Mouse (Mus musculus) kidney, embryonic 16.5 days (tissue): ENCODE data around the gene Acox1. TPM values are rescaled to one million over a fixed set of nuclear protein-coding genes. Genes with fewer than 3 reads are reported as not detected.
A peak's percentile ranks its signal among the peaks of the same experiment; 100 is the strongest.

Source experiments
- ATAC-seq: fragments of 200-750 bp; cut with Nextera tagmentation; 2 replicates; pipeline ENCODE4 v1.8.0; 2017; ENCODE audit warnings: moderate TSS enrichment; ENCODE audit not compliant: low FRiP score, low TSS enrichment
- H3K27ac ChIP-seq: fragments of 300-500 bp; sonication (generic); 2 replicates; pipeline ENCODE4 v1.5.1; 2014; ENCODE audit warnings: low read length
- H3K27me3 ChIP-seq: fragments of 300-500 bp; sonication (generic); 2 replicates; pipeline ENCODE4 v1.6.1; 2014; ENCODE audit warnings: low read length, control low read depth, mixed read lengths; ENCODE audit not compliant: insufficient read depth
- H3K36me3 ChIP-seq: fragments of 300-500 bp; sonication (generic); 2 replicates; pipeline ENCODE4 v1.6.1; 2014; ENCODE audit warnings: low read length, control low read depth, mixed read lengths; ENCODE audit not compliant: insufficient read depth
- H3K4me1 ChIP-seq: fragments of 300-500 bp; sonication (generic); 2 replicates; pipeline ENCODE4 v1.6.1; 2014; ENCODE audit warnings: low read length, control low read depth, mixed read lengths; ENCODE audit not compliant: insufficient read depth
- H3K4me2 ChIP-seq: fragments of 300-500 bp; sonication (generic); replicated peaks from 2 replicates; pipeline ENCODE4 v1.6.1; 2014; ENCODE audit warnings: low read depth, low read length
- H3K4me3 ChIP-seq: fragments of 300-500 bp; sonication (generic); 2 replicates; pipeline ENCODE4 v1.5.1; 2014; ENCODE audit warnings: mild to moderate bottlenecking, low read length
- H3K9ac ChIP-seq: fragments of 300-500 bp; sonication (generic); replicated peaks from 2 replicates; pipeline ENCODE4 v1.6.1; 2014; ENCODE audit warnings: low read length
- H3K9me3 ChIP-seq: fragments of 300-500 bp; sonication (generic); 2 replicates; pipeline ENCODE4 v1.6.1; 2016; ENCODE audit warnings: low read length, control low read depth
- WGBS: fragments of 180-500 bp; shearing (Covaris S2); extraction: QIAGEN DNeasy Blood & Tissue Kit; methylation state at CpG from one replicate; pipeline ENCODE4 v1.1.7; 2014; 5-methylcytosine and 5-hydroxymethylcytosine counted together
- polyA plus RNA-seq: library from polyadenylated mRNA; unstranded; fragments of >200 nt; fragmentation: Nextera tagmentation; extraction: Ambion mirVana; gene quantifications from 2 replicates; pipeline ENCODE4 v1.2.1, GENCODE M21; 2015

Gene Acox1
- polyA plus RNA-seq, 1 experiment from 2014 or later = 48.8 TPM

DNA sequence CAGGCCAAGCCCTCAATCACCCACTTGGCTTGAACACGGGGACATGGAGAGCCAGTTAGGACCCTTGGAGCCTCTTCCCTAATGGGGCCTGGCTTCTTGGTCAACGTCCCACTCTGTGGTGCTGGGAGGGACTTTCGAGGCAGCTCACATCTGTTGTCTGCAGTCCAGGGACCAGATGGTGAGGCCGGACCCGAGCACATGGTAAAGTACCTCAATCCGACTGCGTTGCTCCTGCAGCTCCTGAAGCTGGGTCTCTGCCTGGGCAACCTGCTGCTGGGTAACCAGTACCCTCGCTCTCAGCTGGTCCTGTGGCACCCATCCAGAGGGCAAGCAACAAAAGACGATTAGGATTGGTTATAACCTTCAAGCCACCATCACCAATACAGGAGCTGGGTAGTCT is 70.9 kb downstream of the Acox1 start:
- peaks cover 28% of the 10 kb centered on the region for H3K36me3 ChIP-seq
- ATAC-seq = no peak
- H3K27ac ChIP-seq = no peak overlapping the region
- H3K4me3 ChIP-seq = no peak overlapping the region
- H3K27me3 ChIP-seq = no peaks in the 10 kb centered on the region
- 69% methylated on average over 9 of the region's 9 CpGs for WGBS
- H3K9me3 ChIP-seq = peaks cover 6% of the 10 kb centered on the region; the same call in 1 of the 2 replicates
- no peak overlapping the region for H3K4me2 ChIP-seq
- H3K9ac ChIP-seq = peak overlapping the region; percentile 19; the same call in 1 of the 2 replicates
- H3K4me1 ChIP-seq = peaks cover 42% of the 10 kb centered on the region

DNA sequence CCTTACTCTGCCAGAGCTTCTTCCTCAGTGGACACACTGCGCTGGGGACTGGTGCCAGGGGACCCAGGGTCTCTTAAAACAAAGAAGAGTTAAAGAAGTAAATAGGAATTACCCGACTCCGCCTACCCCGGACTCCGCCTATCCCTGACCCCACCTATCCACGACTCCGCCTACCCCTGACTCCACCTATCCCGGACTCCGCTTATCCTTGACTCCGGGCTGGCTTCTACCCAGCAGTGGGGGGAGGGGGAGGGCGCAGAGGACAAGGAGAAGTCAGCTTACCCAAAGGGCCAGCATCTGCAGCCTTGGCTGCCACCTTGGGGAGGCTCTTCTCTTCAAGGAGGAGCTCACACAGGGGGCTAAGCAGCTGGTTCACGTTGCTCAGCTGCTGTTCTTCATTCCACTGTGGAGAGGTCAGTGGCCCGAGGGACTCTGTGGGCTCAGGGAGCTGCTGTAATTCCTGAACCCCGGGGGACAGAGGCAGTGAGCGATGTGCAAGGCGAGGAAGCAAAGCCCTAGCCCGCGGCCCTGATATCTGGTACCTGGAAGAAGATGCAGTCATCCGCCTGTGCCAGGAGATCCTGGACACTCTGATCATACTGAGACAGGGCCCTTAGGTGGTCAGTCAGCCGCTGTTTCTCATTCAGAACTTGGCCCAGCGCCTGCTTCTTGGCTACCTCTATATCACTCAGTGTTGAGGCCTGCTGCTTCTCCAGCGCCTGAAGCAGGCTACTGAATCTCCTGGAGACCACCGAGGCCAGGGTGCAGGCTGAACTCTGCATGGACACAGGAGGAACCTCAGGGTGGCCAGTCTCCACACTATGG is 71.5 kb downstream of the Acox1 start, which contains the start of gene Trim47:
Gene Trim47 (minus strand): TSS at position 55 of the 825 bp plus-strand sequence.
- peak within 1 kb of the TSS; percentile 5; the same call in 1 of the 2 replicates for H3K27ac ChIP-seq
- H3K9ac ChIP-seq = peak within 1 kb of the TSS; percentile 19; the same call in 1 of the 2 replicates
- H3K4me3 ChIP-seq = peak within 1 kb of the TSS; percentile 23; the same call in 1 of the 2 replicates
- peak within 1 kb of the TSS; percentile 45 for H3K4me2 ChIP-seq
- peaks cover 22% of the 10 kb centered on the region for H3K36me3 ChIP-seq
- peaks cover 42% of the 10 kb centered on the region for H3K4me1 ChIP-seq
- peaks cover 6% of the 10 kb centered on the region; the same call in 1 of the 2 replicates for H3K9me3 ChIP-seq
- 30% methylated on average over 23 of the region's 23 CpGs for WGBS
- H3K27me3 ChIP-seq = no peaks in the 10 kb centered on the region
- ATAC-seq = 0 out of 2 replicates have a peak, but pooled peaks have one; percentile 16

DNA sequence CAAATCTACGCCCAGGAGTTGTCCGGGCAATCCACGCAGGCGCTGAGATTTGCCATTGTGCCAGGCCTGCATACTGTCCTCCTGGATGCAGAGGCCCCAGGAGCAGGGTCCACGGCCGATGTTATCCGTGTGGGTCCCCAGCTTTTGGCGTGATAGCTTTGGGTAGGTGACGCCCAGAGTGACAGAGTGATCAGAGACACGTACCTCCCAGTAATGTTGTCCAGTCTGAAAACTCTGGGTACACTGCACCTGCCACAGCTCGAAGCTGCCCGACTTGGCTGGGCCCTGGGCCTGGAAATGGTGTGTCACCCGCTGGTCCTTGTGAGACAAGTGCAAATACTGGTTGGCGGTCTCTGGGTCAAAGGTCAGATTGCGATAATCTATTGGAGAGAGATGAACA is 72.6 kb downstream of the Acox1 start:
- H3K36me3 ChIP-seq = peaks cover 16% of the 10 kb centered on the region
- H3K4me1 ChIP-seq = peaks cover 35% of the 10 kb centered on the region
- H3K27me3 ChIP-seq = no peaks in the 10 kb centered on the region
- no peak overlapping the region for H3K4me3 ChIP-seq
- no peak overlapping the region for H3K9ac ChIP-seq
- no peak for ATAC-seq
- peaks cover 6% of the 10 kb centered on the region; the same call in 1 of the 2 replicates for H3K9me3 ChIP-seq
- whole genome bisulfite sequencing = 92% methylated on average over 15 of the region's 15 CpGs
- no peak overlapping the region for H3K27ac ChIP-seq
- H3K4me2 ChIP-seq = no peak overlapping the region

Other genes with a start within 250 kb of the Acox1 start
- 2.5 and 3.4 TPM in 2 replicates for gene Itgb4, start 224.3 kb downstream of the Acox1 start, polyA plus RNA-seq
- gene Galk1, start 186.3 kb downstream of the Acox1 start, polyA plus RNA-seq = 222 and 240 TPM in 2 replicates
- gene H3f3b, start 171.1 kb downstream of the Acox1 start, polyA plus RNA-seq = 1,676 and 1,744 TPM in 2 replicates
- gene Unk, start 168.7 kb downstream of the Acox1 start, polyA plus RNA-seq = 41.2 and 46.6 TPM in 2 replicates
- gene Unc13d, start 121.1 kb downstream of the Acox1 start, polyA plus RNA-seq = 1.00 and 1.4 TPM in 2 replicates
- 99.4 and 123 TPM in 2 replicates for gene Wbp2, start 112.0 kb downstream of the Acox1 start, polyA plus RNA-seq
- 23.9 and 31.2 TPM in 2 replicates for gene Trim47, start 71.8 kb downstream of the Acox1 start, polyA plus RNA-seq
- gene Trim65, start 67.9 kb downstream of the Acox1 start, polyA plus RNA-seq = 4.9 and 6.3 TPM in 2 replicates
- gene Mrpl38, start 60.2 kb downstream of the Acox1 start, polyA plus RNA-seq = 119 and 120 TPM in 2 replicates
- gene Fbf1, start 30.9 kb downstream of the Acox1 start, polyA plus RNA-seq = 38.7 and 45.6 TPM in 2 replicates
- gene Ten1, start 190 bp downstream of the Acox1 start, polyA plus RNA-seq = 85.0 and 85.9 TPM in 2 replicates
- gene Evpl, start 39.0 kb upstream of the Acox1 start, polyA plus RNA-seq = 3.5 and 4.1 TPM in 2 replicates
- gene Srp68, start 75.2 kb upstream of the Acox1 start, polyA plus RNA-seq = 95.9 and 96.7 TPM in 2 replicates
- gene Galr2, start 81.9 kb upstream of the Acox1 start, polyA plus RNA-seq = 0.14 and 0.19 TPM in 2 replicates
- gene Exoc7, start 108.2 kb upstream of the Acox1 start, polyA plus RNA-seq = 71.5 and 72.5 TPM in 2 replicates
- gene Foxj1, start 136.4 kb upstream of the Acox1 start, polyA plus RNA-seq = 2.7 and 3.5 TPM in 2 replicates
- 6.1 and 6.8 TPM in 2 replicates for gene Rnf157, start 214.0 kb upstream of the Acox1 start, polyA plus RNA-seq
- 51.2 and 51.4 TPM in 2 replicates for gene Ubald2, start 235.0 kb upstream of the Acox1 start, polyA plus RNA-seq